Mouse (Mus musculus): ENCODE measurements at regions not wholly inside any gene's neighbourhood (a gene's known extent, or its start where the extent isn't known, plus 50 kb on each side); places are given as distances from the start of the nearest gene placed in this dataset.
"Not testable (repeated sequence)": the region's sequence is repeated elsewhere in the genome, so short reads cannot be mapped to it uniquely, and the experiment has no call there.

DNA sequence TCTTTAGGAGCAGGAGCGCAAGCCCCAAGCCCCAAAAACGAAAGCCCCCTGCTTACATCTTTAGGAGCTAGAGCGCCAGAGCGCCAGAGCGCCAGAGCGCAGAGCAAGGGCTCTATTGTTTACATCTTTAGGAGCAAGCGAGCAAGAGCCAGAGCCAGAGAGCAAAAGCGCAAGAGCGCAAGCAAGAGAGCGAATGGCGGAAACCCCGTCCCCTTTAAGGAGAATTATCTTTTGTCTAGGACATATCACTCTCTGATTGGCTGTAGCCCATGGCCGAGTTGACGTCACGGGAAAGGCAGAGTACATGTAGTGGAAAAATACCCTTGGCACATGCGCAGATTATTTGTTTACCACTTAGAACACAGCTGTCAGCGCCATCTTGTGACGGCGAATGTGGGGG, 269.7 kb upstream of the Smim15 start:
- DNase-seq (ENCODE audit: low spot score in 2 of 2), result not testable (repeated sequence)

DNA sequence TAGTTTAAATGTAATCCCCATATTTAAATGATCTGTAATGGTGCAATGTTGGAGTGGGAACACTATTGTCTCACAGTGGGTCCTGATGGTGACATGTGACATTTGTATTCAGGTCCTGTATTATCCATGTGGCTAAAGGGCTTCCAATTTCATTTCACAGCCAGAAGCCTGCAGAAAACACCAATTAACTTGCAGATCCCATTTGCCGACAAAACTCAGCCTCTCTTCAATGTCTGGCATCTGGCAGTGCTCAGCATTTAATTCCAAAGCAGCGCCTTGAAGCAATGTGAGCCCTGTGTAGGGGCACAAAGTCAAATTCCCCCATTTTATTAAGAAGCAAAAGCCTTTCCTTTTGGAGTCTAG, 277.0 kb upstream of the Smim15 start:
- no peak for DNase-seq (ENCODE audit: low spot score in 2 of 2)

DNA sequence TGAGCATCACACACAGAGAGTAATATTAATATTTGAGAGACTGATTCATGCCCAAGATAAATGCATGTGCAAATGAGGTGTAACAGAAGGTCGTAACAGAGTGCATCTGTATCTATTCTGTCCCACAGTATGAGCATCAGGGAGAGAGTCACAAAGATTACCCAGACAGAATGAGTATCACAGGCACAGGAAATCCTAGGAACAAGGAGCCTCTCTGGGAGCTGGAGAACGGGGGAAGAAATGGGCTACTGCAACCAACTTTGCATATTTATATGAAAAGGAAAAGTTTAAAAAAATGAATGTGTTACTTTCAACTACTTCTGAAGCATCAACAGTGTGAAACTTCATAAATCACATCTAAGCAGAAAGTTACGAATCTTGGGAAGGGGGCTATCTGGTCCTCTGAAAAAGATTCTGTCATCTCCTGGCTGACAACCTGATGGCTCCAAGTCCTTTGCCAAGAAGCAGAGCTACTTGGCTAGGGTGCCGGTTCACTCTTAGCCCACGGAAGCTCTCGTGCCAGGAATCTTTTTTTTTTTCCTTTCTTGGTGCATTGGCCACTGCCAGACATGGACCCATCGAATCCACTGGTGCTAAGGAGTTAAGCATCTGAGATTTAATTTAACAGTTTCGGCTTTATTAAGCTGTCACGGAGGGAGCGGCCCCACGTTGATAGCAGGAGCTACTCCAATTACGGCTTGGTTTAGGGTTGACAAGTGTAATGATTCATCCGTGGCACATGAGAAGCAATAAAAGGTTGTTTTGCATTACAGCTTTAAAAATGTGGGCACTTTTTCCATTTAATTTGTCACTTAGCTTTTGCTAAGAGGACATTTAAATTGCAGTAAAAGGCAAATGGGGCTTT, 277.6 kb upstream of the Smim15 start:
- DNase-seq (ENCODE audit: low spot score in 2 of 2), result peak in 1 of 2 experiments; percentile 5

DNA sequence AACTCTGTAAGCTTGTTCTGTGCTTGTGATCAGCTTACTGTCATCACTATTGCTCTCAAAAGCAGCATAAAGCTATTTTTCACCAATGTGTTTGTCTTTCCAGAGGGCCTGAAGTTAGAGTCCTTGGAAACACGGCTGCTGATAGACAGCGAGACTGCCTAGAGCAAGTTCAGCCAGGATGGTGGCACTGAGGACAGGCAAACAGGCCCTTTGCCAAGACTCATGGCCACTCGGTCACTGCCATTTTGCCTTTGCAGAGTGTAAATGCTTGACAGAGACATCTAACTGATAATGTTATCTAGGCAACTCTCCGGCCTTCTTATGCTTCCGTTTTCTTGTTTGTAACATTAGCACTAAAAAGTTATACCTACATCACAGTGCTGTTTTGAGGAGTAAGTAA, 280.3 kb upstream of the Smim15 start:
- DNase-seq (ENCODE audit: low spot score in 2 of 2), result no peak

DNA sequence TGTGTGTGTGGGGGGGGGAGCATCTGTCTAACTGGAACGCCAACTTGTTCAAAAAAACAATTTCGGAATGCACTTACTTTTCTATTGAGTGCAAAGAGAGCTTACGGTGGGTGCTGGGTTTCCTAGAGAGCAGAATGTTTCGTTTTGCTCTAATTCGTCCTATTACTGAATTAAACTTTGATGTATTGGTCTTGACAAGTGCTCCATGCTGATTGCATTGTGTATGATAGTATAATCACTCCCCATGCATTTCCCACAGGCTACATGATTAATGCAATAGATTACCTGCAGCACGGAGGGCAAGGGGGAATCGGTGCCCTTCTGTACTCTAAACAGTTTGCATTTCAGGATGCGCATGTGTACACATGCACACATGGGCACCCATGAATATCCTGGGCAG, 283.7 kb upstream of the Smim15 start:
- DNase-seq (ENCODE audit: low spot score in 2 of 2), result no peak

DNA sequence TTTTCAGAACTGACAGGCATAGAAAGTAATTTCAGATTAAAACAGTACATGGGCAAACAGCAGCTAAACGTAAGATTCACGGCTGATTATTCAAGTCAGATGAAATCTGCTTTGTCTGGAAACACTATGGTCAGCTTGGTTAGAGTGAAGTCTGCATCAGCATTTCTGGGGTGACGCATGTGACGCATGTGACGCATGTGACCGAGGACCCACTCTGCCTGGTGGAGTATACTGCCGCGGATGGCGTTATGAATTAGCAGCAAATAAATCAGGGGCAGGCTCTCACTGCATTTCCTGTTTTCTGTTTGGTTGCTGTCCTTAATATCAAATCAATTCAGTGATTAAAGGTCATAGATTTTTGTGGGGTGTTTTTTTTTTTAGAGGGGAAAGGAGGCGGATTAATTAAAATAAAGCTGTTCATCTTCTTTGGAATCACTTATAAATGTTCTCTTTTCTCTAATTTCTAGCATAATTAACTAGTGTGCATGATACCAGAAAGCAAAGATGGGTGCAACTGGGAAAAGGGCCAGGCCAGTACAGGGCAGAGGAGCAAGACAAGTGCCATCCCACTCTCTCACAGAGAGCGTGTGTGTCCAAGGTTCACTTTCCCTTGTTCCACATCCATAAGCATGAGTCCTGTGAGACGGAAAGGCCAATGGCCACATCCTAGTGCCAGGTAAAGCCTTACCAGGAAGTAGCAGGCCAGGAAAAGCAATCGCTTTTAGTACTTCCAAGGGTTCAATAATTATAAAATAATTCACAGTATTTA, 285.7 kb upstream of the Smim15 start:
- DNase-seq (ENCODE audit: low spot score in 2 of 2), result no peak

DNA sequence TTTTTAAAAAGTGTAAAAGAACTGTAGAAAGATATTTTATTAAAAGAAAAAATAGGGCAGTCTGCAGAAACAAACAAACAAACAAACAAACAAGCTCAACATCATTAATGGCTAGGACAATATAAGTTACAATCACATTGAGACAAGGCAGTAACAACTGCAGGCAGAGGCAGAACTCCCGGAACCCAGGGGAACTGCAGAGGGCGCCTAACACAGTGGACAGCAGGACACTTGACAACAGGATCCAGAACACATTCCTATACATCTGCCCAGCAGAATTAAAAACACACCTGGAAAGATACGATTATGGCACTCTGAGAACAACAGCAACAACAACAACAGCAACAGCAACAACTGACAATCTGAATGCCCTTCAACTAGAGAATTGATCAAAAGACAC, 291.5 kb upstream of the Smim15 start:
- no peak for DNase-seq (ENCODE audit: low spot score in 2 of 2)

DNA sequence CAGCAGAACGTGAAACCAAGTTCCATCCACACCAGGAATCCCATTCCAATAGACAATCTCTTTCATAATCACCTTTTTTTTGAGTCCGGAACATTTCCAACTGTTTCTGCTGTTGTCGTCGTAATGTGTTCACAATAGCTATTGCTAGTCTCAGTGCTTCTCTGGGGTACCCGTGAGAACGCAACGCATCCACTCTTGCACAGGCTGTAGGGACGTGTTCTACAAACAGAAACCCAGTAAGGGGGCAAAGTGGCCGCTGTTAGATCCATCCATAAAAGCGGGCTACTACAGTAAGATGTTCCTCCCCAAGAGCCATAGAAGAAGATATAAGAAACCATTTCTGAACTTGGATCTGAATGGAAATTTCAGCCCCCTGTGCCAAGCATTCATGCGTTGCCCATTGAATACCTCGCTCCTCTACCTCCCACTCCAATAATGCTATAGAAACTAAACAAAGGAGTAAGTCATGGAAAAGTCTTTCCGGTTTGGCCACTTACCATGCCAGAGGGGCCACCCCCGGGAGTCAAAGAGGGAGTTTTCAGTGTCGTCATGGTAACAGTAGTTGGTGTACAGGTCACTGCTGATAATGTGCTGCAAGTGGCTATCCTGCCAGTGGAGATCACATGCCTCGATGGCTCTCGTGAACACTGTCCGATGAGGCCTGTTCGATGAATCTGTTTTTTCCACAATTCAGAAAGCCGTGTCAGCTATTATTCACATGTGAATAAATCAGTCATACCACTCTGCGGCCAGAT, 300.6 kb upstream of the Smim15 start:
- DNase-seq (ENCODE audit: low spot score in 2 of 2), result no peak

DNA sequence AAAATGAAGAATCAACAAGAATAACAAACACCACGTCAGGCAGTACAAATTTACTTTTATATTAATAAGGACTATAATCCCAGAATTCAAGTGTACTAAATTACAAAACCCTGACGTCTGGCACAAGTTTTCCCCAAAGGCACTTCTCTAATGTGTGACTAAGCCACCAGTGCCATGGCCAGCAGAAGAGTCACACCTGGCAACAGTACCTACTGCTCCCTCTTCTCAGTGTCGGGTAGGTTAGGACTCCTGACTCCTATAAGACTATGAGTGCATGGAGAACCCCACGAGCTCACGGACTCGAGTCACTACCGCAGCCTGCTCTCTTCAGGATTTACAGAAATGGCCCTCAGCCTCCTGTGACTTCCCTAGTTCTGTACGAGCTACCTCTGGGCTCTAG, 307.7 kb upstream of the Smim15 start:
- DNase-seq (ENCODE audit: low spot score in 2 of 2), result no peak

DNA sequence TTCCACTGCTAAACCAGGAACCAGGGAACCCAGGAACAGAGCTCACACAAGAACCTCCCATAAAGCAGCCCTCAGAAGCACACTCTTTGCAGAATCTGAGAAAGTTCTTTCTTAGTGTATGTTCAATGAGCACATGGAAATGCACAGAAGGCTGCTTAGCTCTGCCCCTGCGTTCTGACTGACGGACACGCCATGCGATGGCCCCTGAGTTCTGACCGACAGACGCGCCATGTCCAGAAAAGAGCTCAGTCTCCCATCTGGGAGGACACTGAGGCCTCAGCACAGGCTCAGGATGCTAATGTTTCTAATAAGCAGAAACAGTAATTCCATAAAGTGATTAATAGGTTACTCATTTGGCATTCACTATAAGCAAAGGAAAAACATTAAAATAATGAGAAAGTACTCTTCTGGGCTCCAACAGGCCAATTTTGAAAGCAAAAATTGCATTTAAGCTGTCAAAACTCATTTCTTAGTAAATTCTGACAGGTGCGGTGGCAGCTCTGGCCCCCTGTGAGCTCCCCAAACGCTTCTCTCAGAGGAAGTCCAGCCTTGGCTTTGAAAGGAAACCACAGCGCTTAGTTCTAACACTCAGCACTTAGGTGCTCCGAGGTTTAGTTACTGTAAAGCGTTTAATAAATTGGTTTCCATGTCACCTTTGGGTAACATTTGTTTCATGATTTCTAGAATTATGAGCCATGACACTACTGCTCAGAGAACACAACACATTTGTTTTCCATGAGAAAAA, 309.9 kb upstream of the Smim15 start:
- no peak for DNase-seq (ENCODE audit: low spot score in 2 of 2)

DNA sequence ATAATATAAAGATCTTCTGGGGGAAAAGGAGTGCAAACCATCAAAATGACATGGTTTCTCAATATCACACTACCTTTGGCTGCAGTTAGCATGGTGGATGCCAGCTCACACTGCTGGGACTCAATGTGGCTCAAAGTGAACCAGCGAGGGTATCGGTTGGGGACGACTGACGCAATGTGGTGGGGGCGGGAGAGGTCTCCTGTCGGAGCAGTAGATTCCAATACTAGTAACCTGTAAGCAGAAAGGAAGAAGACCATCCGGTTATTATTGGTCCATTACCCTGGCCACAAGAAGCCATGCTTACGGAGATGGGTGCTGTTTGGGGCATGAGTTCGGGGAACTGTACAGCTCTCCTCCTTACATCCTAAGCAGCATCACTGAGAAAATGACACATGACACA, 313.3 kb upstream of the Smim15 start:
- no peak for DNase-seq (ENCODE audit: low spot score in 2 of 2)

DNA sequence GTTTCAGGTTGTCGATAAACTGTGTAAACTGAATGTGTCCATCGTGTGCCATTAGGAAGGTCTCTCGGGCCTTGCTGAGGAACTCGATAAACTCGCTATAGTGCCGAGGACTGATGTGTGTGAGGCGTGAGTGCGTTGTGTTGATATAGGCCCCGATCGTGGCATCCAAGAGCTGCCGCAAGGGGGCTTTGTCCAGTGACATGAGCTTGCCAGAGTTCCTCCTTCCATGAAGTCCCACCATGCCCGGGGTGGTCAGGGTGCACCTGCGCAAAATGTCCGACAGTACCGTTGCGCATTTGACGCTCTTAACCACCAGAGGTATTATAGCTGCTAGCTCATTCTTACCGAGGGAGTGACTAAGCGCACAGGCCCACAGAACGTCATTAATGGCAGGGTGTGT, 317.8 kb upstream of the Smim15 start:
- no peak for DNase-seq (ENCODE audit: low spot score in 2 of 2)

DNA sequence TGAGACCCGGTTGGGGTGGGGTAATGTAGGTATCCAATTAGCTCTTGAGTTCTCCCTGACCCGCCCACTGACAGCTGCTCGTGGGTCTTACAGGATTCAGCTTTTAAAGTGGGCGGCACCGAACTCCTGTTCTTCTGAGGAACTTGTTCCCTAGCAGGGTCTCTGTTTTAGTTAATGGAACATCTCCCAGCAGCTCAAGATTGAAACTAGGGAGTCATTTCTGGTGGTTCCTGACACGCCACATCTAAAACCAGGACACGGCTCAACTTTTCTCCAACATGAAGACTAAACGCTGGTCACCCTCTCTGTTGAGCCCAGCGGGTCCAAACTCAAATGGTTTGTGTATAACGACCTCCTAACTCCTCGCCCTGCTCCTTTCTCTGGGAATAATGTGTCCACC, 322.3 kb upstream of the Smim15 start:
- DNase-seq (ENCODE audit: low spot score in 2 of 2), result no peak

DNA sequence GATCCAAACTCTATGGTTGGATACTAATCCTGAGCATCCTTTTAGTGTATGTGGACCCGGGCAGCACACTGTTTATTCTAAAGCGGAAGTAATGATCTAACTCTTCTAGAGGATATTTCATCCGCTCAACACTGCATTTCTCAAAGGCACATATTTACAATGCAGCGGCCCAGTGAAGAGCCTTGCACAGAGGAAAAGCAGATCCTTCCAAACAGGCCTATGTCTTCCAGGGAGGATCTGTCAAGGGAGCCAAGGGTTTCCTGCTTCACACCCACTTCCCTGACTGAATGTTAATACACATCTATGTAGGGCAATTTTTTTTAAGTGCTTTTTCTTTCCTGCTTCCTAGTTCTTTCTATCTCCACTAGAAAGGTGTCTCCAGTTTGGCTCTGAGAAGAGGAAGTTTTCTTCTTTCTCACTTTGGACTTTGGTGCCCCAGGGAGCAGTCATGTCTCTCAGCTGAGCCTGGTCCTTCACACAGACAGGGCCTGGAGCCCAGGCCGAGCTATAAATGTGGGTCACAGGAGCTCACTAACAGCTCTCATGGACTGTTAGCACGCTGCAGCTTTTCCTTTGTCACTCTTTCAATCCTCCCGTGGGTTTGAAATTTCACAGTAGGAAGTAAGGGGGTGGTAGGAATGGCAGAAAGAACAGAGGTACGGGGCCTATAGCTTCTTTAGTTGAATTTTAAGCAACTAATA, 323.2 kb upstream of the Smim15 start:
- no peak for DNase-seq (ENCODE audit: low spot score in 2 of 2)

DNA sequence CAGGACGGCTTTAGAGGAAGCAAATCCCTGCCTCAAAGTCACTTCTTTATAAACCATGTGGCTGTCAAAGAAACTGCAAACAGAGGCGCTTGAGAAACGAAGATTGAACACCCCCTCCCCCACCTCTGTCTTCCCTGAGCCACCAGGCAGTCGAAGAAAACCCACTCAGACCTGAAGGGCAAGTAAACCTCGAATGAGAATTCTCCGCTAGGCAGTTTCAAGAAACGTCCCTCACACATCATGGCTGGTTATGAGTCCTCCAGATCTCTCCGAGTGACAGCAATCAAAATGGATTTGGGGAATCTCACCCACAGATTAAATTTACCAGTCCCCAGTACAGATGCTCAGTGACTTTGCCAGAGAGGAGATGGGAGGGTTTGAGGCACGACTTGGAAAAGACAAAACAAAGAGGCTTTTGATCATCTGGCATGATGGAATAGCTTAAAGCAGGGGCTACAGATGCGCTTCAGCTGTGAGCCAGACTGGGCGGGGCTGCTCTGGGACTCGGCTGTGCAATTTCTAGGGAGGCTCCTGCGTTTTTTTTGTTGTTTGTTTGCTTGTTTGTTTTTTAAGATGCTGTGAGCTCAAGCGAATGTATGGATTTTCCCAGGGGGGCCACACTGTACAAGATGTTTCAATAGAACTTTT, 325.1 kb upstream of the Smim15 start:
- no peak for DNase-seq (ENCODE audit: low spot score in 2 of 2)

DNA sequence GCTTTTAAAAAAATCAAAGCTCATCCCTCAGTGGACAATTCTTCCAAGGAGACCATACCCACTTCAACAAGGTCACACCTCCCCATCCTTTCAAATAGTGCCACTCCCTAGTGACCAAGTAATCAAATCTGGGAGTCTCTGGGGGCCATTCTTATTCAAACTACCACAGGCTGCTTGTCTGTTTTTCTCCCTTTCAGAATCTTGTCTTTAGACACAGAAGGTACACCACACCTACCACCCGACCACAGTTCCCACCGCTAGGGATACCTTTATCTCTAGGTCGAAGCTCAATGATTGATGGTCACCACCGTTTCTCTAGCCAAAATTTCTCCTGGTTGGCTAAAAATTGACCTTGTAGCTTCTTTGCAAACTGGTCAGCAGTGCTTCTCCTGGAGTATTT, 328.6 kb upstream of the Smim15 start:
- DNase-seq (ENCODE audit: low spot score in 2 of 2), result no peak

DNA sequence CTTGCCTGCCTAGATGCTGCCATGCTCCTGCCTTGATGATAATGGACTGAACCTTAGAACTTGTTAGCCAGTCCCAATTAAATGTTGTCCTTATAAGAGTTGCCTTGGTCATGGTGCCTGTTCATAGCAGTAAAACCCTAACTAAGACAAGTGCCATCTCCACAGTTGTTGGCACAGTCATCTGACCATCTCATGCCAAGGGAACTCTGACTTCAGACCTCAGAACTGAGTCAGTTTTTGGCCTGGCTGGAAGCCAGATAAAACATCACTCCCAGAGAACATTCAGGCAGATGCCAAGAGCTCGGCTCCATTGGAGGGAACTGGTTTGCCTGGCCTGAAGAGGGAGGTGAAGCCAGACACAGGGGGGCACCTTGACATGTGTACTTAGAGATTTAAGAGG, 330.2 kb upstream of the Smim15 start:
- DNase-seq (ENCODE audit: low spot score in 2 of 2), result no peak

DNA sequence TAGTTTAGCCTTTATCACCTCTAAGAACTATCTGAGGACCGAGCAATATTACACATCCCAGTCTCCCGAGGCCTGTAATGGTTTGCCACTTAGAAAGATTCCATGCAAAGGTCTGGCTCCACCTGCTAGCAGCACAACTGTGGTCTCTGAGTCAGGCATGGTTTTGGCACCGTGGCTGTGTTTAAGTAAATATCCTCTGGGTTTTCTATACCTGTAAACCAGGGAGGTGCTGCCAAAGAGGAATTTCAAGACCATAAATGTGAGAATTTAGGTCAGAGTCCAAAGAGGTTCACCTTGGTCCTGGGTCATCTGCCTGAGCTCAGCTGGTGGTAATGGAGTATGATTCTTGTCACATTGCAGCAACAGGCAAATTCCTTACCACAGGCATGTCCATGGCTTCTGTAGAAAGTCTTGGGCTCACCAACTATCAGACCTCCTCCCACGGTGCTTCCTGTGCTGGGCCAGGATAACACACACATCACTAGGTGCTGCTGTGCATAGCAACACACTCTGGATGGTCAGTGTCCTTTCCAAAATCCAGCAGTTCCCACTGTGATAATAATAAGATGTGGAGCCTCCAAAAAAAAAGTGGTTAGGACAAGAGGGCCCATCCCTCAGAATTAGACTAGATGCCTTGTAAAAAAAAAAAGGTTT, 332.8 kb upstream of the Smim15 start:
- no peak for DNase-seq (ENCODE audit: low spot score in 2 of 2)

DNA sequence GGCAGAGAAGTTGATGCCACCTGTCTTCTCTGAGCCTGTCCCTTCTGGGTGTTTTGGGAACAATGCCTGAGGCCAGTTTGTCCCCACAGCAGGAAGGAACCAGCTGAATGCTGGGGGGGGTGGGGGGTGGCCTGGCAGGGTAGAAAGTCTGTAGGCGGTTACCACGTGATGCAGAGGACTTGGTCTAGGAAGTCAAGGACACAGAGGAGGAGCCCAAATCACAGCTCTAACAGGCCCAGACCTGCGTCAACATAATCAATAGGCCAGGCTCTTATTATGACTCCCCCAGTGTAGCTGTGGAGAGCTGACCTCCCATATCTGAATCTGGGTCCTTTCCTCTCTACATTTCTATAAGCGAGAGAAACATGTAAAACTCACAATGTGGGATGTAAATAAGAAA, 333.9 kb upstream of the Smim15 start:
- no peak for DNase-seq (ENCODE audit: low spot score in 2 of 2)

DNA sequence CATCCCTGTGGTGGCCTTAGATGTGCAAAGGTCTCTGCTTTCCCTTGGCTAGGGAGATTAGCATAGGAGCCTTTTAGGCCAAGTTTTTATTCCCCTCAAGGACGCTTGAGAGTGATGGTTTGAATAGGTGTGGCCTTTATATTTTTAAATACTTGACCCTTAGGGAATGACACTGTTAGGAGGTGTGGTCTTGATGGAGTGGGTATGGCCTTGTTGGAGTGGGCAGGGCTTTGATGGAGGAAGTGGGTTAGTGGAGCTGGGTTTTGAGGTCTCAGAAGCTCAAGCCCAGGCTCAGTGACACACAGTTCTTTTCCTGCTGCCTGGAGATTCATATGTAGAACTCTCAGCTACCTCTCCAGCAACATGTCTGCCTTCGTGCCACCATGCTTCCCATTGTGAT, 334.4 kb upstream of the Smim15 start:
- no peak for DNase-seq (ENCODE audit: low spot score in 2 of 2)

All from urinary bladder, postnatal 36 days (tissue).